Mouse (Mus musculus): ENCODE results near the gene Kif6. TPM values are rescaled to one million over a fixed set of nuclear protein-coding genes. Genes with fewer than 3 reads are reported as not detected.

The Kif6 gene
- polyA plus RNA-seq, 1 experiment, result 0.34 TPM

- Histone ChIP-seq H3K4me3 (ENCODE audit: insufficient read depth, low read depth, low read length) (no peak overlapping the region), H3K27ac (ENCODE audit: insufficient read depth, low read depth, low read length) (no peak overlapping the region), H3K36me3 (ENCODE audit: control insufficient read depth, insufficient read depth, low read length) (no peaks in the 10 kb centered on the region), H3K27me3 (replicated peaks; ENCODE audit: control insufficient read depth, insufficient read depth, low read length) (no peaks in the 10 kb centered on the region), H3K4me1 (ENCODE audit: control insufficient read depth, insufficient read depth, low read length) (no peaks in the 10 kb centered on the region)
- WGBS, result 58% methylated on average over 5 of the region's 5 CpGs
- no peak for DNase-seq
- TF ChIP-seq POLR2A (IDR thresholded peaks at IDR 0.05; ENCODE audit: low read depth, low read length), result no peak
- TF ChIP-seq CTCF (conservative IDR thresholded peaks at IDR 0.05; ENCODE audit: insufficient read depth, insufficient read length, low read depth, low read length), result no peak
Measured at GRCm38 (mm10) chr17:49837417-49837816, 222.5 kb downstream of the Kif6 start.

GRCm38 (mm10) chr17:49839243-49839642, 224.3 kb downstream of the Kif6 start:
- no peak overlapping the region for H3K27ac ChIP-seq (ENCODE audit: insufficient read depth, low read depth, low read length)
- 83% methylated on average over 3 of the region's 3 CpGs for WGBS
- no peaks in the 10 kb centered on the region for H3K36me3 ChIP-seq (ENCODE audit: control insufficient read depth, insufficient read depth, low read length)
- no peak for DNase-seq
- no peaks in the 10 kb centered on the region for H3K4me1 ChIP-seq (ENCODE audit: control insufficient read depth, insufficient read depth, low read length)
- TF ChIP-seq POLR2A (IDR thresholded peaks at IDR 0.05; ENCODE audit: low read depth, low read length) (no peak), CTCF (conservative IDR thresholded peaks at IDR 0.05; ENCODE audit: insufficient read depth, insufficient read length, low read depth, low read length) (no peak)
- H3K4me3 ChIP-seq (ENCODE audit: insufficient read depth, low read depth, low read length), result no peak overlapping the region
- no peaks in the 10 kb centered on the region for H3K27me3 ChIP-seq (replicated peaks; ENCODE audit: control insufficient read depth, insufficient read depth, low read length)

- DNase-seq, result no peak
- no peak overlapping the region for H3K4me3 ChIP-seq (ENCODE audit: insufficient read depth, low read depth, low read length)
- no peak overlapping the region for H3K27ac ChIP-seq (ENCODE audit: insufficient read depth, low read depth, low read length)
- no peaks in the 10 kb centered on the region for H3K4me1 ChIP-seq (ENCODE audit: control insufficient read depth, insufficient read depth, low read length)
- WGBS, result 53% methylated on average over 3 of the region's 3 CpGs
- H3K27me3 ChIP-seq (replicated peaks; ENCODE audit: control insufficient read depth, insufficient read depth, low read length), result no peaks in the 10 kb centered on the region
- no peaks in the 10 kb centered on the region for H3K36me3 ChIP-seq (ENCODE audit: control insufficient read depth, insufficient read depth, low read length)
- no peak for TF ChIP-seq POLR2A (IDR thresholded peaks at IDR 0.05; ENCODE audit: low read depth, low read length)
- no peak for TF ChIP-seq CTCF (conservative IDR thresholded peaks at IDR 0.05; ENCODE audit: insufficient read depth, insufficient read length, low read depth, low read length)
Measured at GRCm38 (mm10) chr17:49851210-49851609, 236.3 kb downstream of the Kif6 start.

GRCm38 (mm10) chr17:49852183-49852582, 237.2 kb downstream of the Kif6 start:
- Histone ChIP-seq H3K27ac (ENCODE audit: insufficient read depth, low read depth, low read length) (no peak overlapping the region), H3K4me1 (ENCODE audit: control insufficient read depth, insufficient read depth, low read length) (no peaks in the 10 kb centered on the region), H3K27me3 (replicated peaks; ENCODE audit: control insufficient read depth, insufficient read depth, low read length) (no peaks in the 10 kb centered on the region), H3K4me3 (ENCODE audit: insufficient read depth, low read depth, low read length) (no peak overlapping the region), H3K36me3 (ENCODE audit: control insufficient read depth, insufficient read depth, low read length) (no peaks in the 10 kb centered on the region)
- peak; percentile 53; the same call in 1 of the 2 replicates for TF ChIP-seq CTCF (conservative IDR thresholded peaks at IDR 0.05; ENCODE audit: insufficient read depth, insufficient read length, low read depth, low read length)
- TF ChIP-seq POLR2A (IDR thresholded peaks at IDR 0.05; ENCODE audit: low read depth, low read length), result no peak
- WGBS, result 70% methylated on average over 3 of the region's 3 CpGs
- peak; percentile 43 for DNase-seq

- H3K4me3 ChIP-seq (ENCODE audit: insufficient read depth, low read depth, low read length), result no peak overlapping the region
- no peak for DNase-seq
- no peak overlapping the region for H3K27ac ChIP-seq (ENCODE audit: insufficient read depth, low read depth, low read length)
- WGBS, result 58% methylated on average over 4 of the region's 4 CpGs
- no peaks in the 10 kb centered on the region for H3K36me3 ChIP-seq (ENCODE audit: control insufficient read depth, insufficient read depth, low read length)
- TF ChIP-seq POLR2A (IDR thresholded peaks at IDR 0.05; ENCODE audit: low read depth, low read length), result no peak
- no peaks in the 10 kb centered on the region for H3K4me1 ChIP-seq (ENCODE audit: control insufficient read depth, insufficient read depth, low read length)
- no peaks in the 10 kb centered on the region for H3K27me3 ChIP-seq (replicated peaks; ENCODE audit: control insufficient read depth, insufficient read depth, low read length)
Measured at GRCm38 (mm10) chr17:49855785-49856184, 240.8 kb downstream of the Kif6 start.

- H3K4me1 ChIP-seq (ENCODE audit: control insufficient read depth, insufficient read depth, low read length), result no peaks in the 10 kb centered on the region
- no peak for DNase-seq
- 90% methylated on average over 10 of the region's 10 CpGs for WGBS
- no peaks in the 10 kb centered on the region for H3K27me3 ChIP-seq (replicated peaks; ENCODE audit: control insufficient read depth, insufficient read depth, low read length)
- no peak overlapping the region for H3K4me3 ChIP-seq (ENCODE audit: insufficient read depth, low read depth, low read length)
- no peaks in the 10 kb centered on the region for H3K36me3 ChIP-seq (ENCODE audit: control insufficient read depth, insufficient read depth, low read length)
- TF ChIP-seq CTCF (conservative IDR thresholded peaks at IDR 0.05; ENCODE audit: insufficient read depth, insufficient read length, low read depth, low read length) (no peak), POLR2A (IDR thresholded peaks at IDR 0.05; ENCODE audit: low read depth, low read length) (no peak)
- no peak overlapping the region for H3K27ac ChIP-seq (ENCODE audit: insufficient read depth, low read depth, low read length)
Measured at GRCm38 (mm10) chr17:49860057-49860816, 245.3 kb downstream of the Kif6 start.

GRCm38 (mm10) chr17:49863597-49863996, 248.7 kb downstream of the Kif6 start:
- Histone ChIP-seq H3K4me3 (ENCODE audit: insufficient read depth, low read depth, low read length) (no peak overlapping the region), H3K36me3 (ENCODE audit: control insufficient read depth, insufficient read depth, low read length) (no peaks in the 10 kb centered on the region), H3K4me1 (ENCODE audit: control insufficient read depth, insufficient read depth, low read length) (no peaks in the 10 kb centered on the region), H3K27ac (ENCODE audit: insufficient read depth, low read depth, low read length) (no peak overlapping the region), H3K27me3 (replicated peaks; ENCODE audit: control insufficient read depth, insufficient read depth, low read length) (no peaks in the 10 kb centered on the region)
- DNase-seq, result no peak
- TF ChIP-seq CTCF (conservative IDR thresholded peaks at IDR 0.05; ENCODE audit: insufficient read depth, insufficient read length, low read depth, low read length), result no peak
- TF ChIP-seq POLR2A (IDR thresholded peaks at IDR 0.05; ENCODE audit: low read depth, low read length), result no peak
- WGBS, result 65% methylated on average over 5 of the region's 5 CpGs
